Mouse (Mus musculus) cerebellum, postnatal 10 days (tissue): ENCODE measurements around the gene Hsp90ab1.

Experiments
- DNase-seq, 2 experiments: peaks; one replicate each; pipeline ENCODE4 v3.0.0; 2021; ENCODE audit warnings: mixed read lengths in 2 of 2

Gene Hsp90ab1

DNA sequence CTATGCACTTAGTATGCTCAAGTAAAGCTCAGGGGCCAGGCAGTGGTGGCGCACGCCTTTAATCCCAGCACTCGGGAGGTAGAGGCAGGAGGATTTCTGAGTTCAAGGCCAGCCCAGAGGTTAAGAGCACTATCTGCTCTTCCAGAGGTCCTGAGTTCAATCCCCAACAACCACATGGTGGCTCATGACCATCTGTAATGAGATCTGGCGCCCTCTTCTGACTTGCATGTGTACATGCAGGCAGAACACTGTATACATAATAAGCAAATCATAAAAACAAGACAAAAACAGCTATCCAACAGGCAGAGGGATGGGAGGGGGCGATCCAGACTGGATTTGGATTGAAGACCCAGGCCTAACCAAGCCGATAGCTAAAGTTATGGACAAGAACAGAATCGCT lies 5.8 kb upstream of the Hsp90ab1 start:
- DNase-seq: peak; percentile 44 to 62

DNA sequence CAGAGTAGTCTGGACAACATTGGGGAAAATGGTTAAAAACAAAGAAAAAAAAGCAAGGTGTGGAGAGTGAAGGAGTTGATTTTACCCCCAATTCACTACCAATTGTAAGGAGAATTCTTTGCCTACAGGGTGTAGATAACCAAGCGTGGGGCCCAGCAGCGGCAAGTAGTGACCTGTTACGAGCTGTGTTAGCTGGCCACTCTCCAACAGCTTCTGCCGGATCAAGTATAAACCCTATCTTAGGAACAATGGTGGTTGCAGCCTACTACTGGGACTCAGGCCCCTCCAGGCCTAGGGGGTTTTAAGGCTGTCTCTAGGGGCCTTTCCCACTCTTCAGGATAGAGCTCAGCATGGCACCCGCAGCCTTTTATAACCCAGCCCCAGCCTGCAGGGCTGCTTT lies 5.2 kb upstream of the Hsp90ab1 start:
- DNase-seq: peak in 1 of 2 experiments; percentile 36

DNA sequence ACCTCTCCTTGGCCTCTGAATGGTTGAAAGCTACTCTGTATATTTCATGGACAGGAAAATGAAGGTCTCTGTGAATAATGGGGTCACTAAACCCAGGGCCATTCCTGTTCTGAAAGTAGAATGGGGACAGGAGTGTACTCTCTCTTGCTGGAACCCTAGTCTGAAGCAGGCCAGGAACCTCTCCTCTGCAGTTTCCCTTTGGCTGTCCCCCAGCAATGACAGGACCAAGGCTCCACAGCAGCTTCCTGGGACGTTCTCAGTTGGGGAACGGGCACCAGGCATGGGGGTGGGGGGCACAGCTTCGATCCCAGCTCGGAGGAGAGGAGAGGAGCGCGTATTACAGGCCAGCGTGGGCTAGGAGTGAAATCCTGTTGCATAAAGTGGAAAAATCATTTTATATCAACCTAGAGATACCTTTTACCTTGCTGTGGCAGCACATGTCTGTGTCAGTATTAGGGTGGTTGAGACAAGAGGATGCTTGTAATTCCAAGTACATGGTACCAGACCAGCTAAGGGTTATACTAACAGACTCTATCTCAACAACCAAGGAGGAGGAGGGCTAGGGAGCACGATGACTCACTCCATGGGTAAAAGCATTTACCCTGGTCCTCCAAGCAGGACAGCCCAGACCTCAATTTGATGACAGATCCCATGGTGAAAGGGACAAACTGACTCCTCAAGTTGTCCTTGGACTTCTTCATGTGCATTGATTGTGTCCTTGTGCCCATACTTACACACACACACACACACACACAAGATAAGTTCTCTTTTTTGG lies 2.2 kb upstream of the Hsp90ab1 start:
- DNase-seq: peak in 1 of 2 experiments; percentile 35

DNA sequence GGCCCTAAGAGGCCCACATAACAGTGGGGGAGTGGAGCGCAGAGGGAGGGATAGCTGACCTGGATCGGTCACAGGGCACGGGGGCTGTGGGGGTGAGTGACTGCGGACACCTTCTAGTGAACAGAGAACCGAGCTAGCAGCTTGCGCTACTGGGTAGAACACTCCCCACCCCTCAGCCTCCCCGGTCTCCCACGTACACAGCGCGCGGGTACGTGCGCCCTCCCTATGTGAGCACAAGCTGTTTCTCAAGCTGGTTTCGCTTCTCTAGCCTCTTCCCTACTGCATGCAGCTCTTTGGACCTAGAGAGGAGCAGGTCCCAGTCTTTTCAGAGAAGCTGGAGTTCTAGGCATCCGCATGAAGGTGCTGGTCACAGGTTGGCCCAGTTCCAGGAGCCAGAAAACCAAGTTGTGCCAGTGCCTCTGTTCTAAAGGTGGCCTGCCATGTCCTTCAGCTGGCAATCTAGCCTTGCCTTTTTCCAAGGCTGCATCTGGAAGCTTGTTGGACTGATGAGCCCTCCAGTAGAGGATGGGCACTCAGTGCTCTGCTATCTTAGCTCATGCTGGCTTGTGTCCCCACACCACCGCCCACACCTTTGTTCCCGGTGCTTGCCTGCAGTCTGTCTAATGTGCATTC lies 1.2 kb upstream of the Hsp90ab1 start:
- DNase-seq: peak; percentile 87 to 90

DNA sequence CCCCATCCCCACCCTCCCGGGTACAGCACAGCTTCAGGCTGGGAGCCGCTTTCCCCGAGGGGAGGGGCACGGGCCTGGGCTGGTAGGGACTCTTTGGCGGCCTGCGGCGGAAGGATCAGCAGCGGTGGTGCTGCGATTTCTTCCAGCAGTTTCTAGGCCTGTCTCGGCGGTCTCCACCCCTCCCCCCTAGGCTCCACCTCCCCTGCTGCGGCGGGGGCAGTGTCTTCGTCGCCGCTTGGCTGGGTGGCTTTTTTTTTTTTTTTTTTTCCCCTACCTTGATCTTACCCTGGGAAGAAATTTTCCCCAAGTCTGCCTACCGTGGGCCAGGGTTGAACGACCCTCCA lies 681 bp upstream of the Hsp90ab1 start:
- peak; percentile 98 to 99 for DNase-seq

DNA sequence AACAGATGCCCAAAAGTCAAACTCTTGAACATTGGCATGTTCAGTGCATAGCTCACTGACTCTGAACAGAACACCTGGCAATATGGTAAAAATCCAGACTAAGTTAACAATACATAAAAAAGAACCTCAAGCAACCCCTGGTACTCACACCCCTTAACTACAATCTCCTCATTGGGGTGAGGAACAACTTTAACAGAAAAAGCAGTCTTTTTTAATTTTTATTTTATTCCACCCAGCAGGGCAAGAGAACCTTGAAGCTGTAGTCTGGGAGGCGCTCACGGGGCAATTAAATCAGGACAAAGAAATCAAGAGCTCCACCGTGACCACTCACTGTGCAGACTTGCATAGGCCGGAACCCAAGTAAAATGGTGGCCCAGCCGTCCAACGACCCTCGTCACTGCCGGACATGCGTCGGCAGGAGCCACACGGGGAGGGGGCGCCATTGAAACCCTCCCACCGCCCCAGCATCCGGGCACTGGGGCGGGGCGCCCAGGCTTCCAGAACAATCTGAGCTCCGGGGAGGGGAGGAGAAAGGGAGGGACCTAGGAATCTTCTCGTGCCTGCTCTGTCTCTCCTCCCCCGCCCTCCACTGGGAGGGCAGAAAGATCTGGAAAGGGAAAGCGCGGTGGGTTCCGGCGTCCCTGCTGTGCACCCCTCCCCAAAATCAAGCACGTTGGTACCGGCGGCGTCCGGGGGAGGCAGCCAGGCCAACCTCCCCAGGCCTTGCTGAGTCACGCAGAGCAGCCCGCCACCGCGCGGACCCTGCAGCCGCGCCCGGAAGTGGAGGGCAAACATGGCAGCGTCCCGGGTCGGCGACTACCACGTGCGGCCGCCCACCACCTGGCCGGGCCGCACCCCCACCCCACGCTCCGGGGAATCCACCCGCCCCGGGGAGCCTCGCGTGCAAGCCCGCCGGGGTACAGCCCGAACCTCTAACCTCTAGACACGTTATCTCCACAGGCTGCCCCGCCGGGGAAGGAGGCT lies 676 bp downstream of the Hsp90ab1 start:
- DNase-seq: peak; percentile 90 to 91

DNA sequence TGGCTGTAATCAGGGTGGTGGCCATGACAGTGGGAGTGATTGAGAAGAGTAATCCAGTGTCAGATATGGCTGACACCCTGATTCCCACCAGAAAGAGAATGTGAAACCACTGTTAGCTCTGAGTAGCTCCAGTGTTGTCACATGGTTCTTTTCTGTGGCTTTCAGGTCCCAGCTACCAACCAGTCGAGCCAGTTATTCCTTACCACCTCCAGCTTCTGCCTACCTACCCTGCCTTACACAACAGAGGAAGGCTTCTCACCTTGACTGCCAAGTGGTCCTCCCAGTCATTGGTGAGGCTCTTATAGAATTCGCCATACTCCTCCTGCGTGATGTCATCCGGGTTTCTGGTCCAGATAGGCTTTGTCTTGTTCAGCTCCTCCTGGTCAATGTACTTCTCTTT lies 3.1 kb downstream of the Hsp90ab1 start:
- DNase-seq: no peak

DNA sequence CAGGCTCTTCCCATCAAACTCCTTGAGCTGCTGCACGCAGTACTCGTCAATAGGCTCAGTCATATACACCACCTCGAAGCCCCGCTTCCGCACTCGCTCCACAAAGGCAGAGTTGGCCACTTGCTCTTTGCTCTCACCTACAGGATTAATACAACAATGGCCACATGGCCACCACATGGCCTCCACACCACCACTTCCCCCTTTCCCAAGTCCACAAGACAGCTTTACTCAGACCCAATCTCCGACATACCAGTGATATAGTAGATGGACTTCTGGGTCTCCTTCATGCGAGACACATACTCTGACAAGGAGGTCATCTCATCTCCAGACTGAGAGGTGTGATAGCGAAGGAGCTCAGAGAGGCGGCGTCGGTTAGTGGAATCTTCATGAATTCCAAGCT lies 4.1 kb downstream of the Hsp90ab1 start:
- no peak for DNase-seq

DNA sequence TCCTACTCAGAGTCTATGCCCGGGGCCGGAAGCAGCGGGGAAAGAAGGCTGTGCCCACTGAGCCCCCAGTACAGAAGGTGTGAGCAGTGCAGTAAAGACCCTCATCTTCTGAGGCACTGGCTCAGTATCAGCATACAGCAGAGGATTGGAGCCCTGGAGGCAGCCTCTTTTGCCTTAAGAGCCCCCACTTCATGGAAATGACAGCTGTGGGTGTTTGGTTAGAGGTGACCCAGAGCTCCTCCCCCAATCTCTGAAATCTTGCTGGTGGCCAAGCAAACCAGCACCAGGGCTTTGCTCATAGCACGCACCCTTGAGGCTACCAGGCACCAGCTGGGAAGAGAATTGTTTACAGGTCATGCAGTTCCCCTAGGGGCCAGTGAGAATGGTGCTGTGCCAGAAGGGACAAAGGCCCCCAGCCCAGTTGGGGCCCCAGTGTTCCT lies 5.9 kb downstream of the Hsp90ab1 start:
- DNase-seq: peak; percentile 37 to 46

DNA sequence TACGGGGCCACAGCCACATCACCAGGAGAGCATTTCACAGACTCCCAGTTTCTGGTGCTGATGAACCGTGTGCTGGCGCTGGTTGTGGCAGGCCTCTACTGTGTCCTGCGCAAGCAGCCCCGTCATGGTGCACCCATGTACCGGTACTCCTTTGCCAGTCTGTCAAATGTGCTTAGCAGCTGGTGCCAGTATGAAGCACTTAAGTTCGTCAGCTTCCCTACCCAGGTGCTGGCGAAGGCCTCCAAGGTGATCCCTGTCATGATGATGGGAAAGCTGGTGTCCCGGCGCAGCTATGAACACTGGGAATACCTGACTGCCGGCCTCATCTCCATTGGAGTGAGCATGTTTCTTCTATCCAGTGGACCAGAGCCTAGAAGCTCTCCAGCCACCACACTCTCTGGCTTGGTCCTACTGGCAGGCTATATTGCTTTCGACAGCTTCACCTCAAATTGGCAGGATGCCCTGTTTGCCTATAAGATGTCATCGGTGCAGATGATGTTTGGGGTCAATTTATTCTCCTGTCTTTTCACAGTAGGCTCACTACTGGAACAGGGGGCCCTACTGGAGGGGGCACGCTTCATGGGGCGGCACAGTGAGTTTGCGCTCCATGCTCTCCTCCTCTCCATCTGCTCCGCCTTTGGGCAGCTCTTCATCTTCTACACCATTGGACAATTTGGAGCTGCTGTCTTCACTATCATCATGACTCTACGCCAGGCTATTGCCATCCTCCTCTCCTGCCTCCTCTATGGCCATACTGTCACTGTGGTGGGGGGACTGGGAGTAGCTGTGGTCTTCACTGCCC lies 6.5 kb downstream of the Hsp90ab1 start:
- DNase-seq: peak; percentile 65 to 74

DNA sequence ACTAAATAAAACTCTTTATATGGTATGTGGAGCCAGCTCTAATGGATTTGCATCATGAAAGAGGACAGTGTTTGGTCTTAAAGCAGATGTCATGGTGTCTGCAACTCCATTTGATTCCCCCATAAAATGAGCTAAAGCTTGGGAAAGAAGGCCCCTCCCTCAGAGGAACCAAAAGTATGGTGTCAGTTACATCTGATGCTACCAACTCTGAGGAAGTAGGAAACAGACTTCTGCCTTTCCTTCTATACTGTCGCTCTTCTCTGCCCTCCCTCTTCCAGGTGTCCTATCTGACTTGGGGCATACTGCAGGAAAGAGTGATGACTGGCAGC lies 7.1 kb downstream of the Hsp90ab1 start:
- DNase-seq: no peak

DNA sequence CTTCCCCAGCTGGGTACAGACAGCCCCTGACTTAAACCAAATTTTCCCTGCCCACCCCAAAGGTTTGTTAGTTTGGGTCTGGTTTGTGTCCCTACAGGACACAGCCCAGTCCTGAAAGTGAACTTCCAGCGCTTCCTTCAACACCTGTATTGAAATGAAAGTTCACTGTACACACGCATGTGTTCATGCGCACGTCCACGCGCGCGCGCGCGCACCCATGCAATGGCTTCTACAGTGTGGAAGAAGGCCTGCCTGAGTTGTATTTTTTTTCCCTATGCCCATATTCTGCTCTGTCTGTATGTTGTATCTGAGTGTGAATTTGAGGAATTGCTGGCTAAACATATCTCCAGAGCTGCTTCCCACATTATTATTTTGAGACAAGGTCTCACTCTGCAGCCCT lies 8.0 kb downstream of the Hsp90ab1 start:
- DNase-seq: no peak

DNA sequence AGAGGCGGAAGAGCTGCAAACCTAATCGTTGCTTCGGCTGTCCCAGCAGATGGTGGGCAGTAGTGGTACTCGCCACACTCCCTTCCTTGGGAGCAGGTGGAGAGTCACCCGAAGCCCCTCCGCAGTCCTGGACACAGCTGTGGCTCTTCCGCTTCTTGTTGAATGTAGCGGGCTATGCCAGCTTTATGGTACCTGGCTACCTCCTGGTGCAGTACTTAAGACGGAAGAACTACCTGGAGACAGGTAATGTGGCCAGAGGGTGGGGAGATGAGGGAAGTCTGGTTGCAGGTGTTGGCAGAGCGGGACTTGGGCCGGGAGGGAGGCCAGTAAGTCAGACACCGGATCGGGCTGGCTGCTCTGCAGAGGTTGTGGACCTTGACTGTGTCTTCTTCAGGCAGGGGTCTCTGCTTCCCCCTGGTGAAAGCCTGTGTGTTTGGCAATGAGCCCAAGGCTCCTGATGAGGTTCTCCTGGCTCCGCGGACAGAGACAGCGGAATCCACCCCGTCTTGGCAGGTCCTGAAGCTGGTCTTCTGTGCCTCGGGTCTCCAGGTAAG lies 8.5 kb downstream of the Hsp90ab1 start:
- peak; percentile 63 to 73 for DNase-seq

DNA sequence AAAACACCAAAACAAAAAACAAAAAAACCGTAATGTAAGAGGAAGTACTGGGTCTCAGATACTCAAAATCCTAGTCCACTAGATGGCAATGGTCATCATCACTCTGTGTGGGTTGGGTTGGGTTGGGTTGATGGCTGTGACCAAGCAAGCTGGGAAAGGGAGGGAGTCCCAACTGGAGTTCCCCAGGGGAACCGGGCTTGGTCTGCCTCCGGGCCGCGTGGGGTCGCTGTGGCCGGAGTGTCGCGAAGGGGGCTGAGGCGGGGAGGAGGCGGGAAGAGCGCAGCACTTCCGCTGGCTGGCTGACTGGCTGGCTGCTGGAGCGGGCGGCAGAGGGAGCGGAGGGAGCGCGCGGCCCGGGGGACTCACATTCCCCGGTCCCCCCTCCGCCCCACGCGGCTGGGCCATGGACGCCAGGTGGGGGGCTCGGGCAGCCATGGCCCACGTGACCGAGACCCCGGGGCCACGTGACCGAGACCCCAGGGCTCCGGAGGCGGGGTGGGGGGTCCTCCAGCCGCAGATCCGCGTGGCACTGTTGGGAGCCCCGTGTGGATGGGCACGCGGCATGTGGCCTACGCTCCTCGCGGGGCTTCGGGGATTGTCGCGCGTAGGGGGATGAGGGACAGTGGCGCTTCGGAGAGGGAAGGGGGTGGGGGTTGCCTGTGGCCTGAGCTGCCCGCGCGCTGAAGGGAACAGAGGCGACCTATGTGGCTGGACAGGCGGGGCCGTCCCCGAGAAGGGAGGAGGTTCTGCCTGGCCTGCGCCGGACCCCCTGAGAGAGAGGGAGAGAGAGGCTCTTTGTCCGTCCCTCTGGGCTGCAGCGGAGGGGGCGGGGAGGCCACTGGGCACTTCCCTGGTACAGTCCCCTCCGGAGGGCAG lies 9.2 kb downstream of the Hsp90ab1 start, which contains the start of gene Slc35b2:
Gene Slc35b2 (plus strand): TSS at position 220 of the 876 bp plus-strand sequence.
- peak; percentile 97 to 98 for DNase-seq

DNA sequence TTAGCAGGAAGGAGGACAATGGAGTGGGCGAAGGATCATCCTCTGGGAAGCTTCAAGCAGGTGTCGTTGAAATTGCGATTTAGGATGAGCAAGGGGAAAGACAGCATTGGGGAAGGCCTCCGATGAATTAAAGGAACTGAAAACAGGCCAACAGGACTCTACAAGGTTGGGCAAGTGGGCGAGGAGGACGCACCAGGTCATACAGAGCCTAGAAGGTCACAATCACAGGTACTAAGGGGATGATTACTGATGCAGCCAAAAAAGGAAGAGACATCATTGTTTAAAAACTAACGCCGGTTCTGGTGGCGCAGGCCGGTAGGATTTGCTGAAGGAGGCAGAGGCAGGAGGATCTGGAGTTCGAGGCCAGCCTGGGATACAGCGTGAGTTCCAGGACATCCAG lies 9.9 kb downstream of the Hsp90ab1 start:
- peak in 1 of 2 experiments; percentile 45 for DNase-seq

DNA sequence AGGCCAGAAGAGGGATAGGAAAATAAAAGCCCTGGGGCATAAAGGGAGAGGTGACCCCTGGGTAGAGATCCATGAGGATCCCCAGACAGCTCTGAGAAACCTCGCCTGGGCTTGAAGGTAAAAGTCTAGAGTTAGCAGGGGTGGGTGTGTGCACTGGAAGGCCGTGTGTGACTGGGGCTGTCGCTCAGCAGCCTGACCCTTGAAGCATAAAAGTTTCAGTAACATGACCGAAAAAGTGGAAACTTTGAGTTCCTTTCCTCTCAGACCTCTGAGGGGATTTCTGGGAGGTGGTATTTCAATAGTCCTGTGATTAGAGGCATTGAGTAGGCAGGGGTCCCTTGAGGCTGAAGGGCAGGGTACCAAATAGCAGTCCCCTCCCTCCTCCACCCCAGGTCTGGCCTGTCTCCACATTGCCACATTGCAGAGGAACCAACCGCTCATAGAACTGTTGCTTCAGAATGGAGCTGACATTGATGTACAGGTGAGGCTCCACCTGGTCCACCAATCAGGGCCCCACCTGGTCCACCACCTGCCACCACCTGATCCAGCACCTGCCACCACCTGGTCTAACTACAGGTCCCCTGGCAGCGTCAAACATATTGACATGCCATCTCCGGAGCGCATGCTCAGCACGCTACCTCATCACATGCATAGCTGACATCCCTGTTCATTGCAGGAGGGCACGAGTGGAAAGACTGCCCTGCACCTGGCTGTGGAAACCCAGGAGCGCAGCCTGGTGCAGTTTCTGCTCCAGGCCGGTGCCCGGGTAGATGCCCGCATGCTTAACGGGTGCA lies 13.1 kb downstream of the Hsp90ab1 start:
- DNase-seq: peak; percentile 74 to 79

DNA sequence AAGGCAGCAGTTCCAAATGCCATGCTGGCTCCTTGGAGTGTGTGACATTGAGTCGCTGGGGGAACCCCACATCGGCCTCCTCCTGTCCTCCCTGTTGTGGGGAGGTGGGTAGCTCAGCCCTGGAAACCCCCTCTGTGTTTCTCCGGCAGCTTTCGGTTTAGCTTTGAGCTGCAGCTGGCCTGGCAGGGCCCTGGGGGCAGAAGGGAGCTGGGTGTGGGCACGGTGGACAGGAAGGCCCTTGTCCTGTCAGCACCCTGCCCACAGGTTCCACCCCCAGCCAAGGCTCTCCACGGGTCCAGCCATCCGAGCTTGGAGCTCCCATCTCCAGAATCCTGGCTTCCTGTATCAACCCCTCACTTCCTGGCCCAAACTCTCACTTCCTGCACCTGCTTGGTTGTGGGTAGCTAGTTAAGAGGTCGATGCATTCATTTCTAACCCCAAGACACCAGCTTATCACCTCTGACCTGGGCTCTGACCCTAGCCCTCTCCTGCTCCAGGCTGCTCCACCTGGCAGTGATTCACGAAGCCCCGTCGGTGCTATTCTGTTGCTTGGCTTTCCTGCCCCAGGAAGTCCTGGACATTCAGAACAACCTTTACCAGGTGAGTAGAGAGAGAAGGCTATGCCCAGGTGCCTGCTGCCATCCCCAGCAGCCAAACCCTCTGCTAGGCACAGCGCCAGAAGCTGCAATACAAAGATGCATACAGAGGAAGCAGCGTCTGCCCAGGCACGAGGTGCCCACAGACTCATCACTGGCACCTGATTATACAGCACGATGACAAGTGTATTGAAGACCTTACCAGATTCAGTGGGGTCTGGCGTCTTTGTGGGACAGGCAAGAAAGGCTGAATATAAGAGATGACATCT lies 14.8 kb downstream of the Hsp90ab1 start:
- peak; percentile 56 to 67 for DNase-seq

DNA sequence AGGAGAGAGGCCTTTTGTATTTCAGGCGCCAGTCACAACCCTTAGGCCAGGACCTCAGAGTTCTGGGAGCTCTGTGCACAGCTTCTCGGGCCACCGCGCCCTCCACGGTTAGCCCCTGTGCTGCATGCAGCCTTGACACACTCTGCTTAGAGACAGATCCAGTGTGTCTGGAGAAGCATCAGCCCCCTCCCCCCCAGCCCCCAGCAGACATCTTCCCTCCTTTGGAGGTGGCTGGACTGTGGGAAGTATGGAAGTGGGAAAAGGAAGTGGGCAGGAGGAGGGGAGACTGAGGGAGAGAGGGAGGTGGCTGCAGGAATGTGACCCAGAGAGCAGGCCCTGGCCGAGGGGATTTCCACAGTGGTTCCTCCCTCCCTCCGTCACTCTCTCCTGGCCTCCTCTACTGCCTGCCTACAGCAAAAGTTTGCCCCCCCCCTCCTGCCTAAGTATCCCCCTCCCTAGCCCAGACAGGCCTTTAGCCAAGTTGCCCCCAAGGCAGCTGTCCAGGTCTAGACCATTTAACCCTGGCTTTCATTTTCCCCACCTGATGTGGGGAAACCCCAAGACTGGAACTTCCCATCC lies 15.7 kb downstream of the Hsp90ab1 start:
- DNase-seq: peak in 1 of 2 experiments; percentile 29
